Mouse (Mus musculus): Measurements from ENCODE around the gene OR5BS1P. TPM values are rescaled to one million over a fixed set of nuclear protein-coding genes. Genes with fewer than 3 reads are reported as not detected.
"Not testable (repeated sequence)": the region's sequence is repeated elsewhere in the genome, so short reads cannot be mapped to it uniquely, and the experiment has no call there.

OR5BS1P gene
- not detected for total RNA-seq (2021)
- long read RNA-seq, experiment 1: 0 reads
- long read RNA-seq, experiment 2: 0 reads

- DNase-seq (ENCODE audit: low spot score in 2 of 2): no peak
Observed at GRCm38 (mm10) chr15:98469596-98469995, at the start of gene OR5BS1P. TSS of gene OR5BS1P (plus strand) at chr15:98469896.

DNA sequence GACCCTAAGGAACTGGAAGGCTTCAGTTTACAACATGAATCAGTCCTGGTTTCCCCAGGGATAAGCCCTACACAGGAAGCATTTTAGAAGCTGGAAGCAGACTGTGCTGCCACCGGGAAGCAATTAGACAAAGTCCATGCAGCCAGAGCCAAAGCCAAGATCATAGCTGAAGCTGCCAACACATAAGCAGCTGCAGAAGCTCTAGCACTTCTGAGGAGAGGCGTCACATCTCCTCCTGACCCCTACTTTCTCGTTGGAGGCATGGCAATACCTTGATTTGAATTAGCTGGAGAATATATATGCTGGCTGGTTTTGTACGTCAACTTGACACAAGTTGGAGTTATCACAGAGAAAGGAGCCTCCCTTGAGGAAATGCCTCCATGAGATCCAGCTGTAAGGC, 48.8 kb upstream of the OR5BS1P start:
- no peak for DNase-seq (ENCODE audit: low spot score in 2 of 2)

GRCm38 (mm10) chr15:98424326-98424725, 45.4 kb upstream of the OR5BS1P start:
- no peak for DNase-seq (ENCODE audit: low spot score in 2 of 2)

DNA sequence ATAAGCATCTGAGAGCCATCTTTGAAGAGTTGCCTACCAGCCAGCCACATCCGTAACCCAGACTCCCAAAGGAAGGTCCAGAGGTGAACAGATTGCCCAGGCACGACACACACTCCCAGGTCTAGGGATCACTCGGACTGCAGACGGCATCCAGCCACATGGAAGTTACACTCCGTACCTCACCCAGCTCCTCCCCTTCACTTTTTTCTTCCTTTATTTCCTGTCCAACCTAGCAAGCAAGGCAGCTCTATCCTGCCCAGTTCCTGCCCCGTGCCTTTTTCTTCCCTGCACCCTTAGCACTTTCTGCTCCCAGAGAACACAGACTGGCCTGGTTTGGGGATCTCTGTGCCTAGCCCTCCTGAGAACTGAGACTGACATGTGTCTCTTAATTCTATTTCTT, 44.9 kb upstream of the OR5BS1P start:
- DNase-seq (ENCODE audit: low spot score in 2 of 2): no peak

DNA sequence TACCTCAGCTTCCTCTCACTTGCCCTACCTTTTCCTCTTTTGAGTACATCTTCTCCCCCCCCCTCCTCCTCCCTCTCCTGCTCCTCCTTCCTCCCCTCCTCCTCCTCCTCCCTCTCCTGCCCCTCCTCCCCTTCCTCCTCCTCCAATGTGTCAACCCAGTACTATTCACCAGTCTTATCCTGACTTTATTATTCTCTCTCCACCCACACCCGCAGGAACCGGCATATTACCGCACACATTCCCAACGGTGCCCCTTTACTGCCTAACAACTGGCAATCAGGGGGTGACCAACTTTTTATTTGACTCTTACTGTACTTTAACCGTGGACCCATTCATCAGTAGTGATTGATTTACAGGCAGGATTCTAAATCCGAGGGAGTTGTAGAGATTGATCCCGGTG, 44.5 kb upstream of the OR5BS1P start:
- no peak for DNase-seq (ENCODE audit: low spot score in 2 of 2)

- DNase-seq (ENCODE audit: low spot score in 2 of 2): not testable (repeated sequence)
Observed at GRCm38 (mm10) chr15:98430925-98431324, 38.8 kb upstream of the OR5BS1P start, which contains the start of gene Olfr282. TSS of gene Olfr282 (plus strand) at chr15:98431225.

DNA sequence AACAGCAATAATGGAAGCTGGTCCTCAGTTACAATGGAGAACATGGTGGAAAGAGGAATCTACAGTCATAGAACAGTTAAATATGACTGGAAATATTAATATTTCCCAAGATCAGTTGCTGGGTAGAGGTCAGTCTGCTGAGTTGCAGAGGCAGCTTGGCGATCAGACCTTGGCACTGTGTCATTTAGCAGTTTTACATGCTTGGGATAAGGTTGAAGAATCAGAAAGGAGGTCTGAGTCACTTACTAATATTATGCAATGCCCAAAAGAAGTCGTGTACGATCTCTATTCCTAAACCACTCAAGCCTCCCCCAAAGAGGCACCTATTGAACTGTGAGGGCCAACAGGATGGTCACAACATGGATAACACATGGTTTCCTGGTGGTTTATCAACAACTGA, 25.1 kb upstream of the OR5BS1P start:
- DNase-seq (ENCODE audit: low spot score in 2 of 2): no peak

DNA sequence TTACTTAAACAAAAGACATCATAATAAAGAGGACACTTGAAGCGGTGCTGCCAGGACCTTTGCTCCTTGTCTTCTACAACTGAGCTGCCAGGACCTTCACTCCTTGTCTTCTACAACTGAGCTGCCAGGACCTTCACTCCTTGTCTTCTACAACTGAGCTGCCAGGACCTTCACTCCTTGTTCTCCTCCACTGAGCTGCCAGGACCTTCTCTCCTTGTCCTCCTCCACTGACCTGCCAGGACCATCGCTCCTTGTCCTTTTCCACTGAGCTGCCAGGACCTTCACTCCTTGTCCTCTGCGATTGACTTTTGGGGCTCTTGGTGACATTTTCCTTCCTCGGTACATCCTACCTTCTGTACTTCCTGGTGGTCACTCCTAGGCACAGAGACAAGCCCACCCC, 21.2 kb upstream of the OR5BS1P start:
- DNase-seq (ENCODE audit: low spot score in 2 of 2): no peak

DNA sequence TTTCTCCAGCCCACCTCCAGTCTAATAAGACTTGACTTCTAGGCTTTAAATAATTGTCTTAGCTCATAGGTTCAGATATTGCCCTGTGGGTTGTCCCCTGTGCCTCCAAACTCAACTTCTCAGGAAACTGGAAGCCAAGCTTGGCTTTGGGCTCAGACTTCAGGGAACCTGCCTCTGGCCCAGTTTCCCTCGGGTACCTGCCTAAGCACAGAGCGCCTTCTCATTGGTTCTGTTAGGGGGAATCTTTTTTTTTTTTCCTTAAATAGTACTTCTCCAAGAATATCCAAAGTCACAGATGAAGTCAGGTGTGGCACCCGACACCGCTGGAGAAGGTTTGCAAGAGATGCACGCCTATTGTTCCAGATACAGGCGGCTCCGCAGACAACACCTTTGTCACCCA, 17.4 kb upstream of the OR5BS1P start, which contains the start of gene Olfr281:
Gene Olfr281 (plus strand): TSS at position 301 of the 400 bp plus-strand sequence.
- no peak for DNase-seq (ENCODE audit: low spot score in 2 of 2)

GRCm38 (mm10) chr15:98471539-98471938, 1.8 kb downstream of the OR5BS1P start:
- DNase-seq (ENCODE audit: low spot score in 2 of 2): no peak

DNA sequence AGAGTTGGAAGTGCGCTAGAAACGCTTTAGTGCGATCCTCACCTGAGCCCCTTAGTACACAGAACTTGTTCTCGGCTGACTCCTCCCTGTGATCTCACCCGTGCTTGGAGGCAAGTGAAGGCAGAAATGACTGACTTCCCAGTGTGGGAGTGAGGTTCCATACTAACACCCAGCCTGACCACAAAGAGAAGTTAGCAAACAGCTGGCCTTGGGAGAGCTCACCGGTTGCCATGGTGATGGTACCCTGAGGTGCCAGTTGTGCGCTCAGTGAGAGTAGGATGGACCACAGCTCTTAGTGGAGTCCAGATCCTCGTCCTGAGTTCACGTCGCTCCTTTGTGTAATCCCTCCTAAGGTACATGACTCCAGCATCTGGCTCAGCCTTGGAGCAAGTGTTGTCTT, 5.3 kb downstream of the OR5BS1P start:
- DNase-seq (ENCODE audit: low spot score in 2 of 2): no peak

- peak in 1 of 2 experiments; percentile 37 for DNase-seq (ENCODE audit: low spot score in 2 of 2)
Observed at GRCm38 (mm10) chr15:98475382-98475781, 5.7 kb downstream of the OR5BS1P start.

- DNase-seq (ENCODE audit: low spot score in 2 of 2): no peak
Observed at GRCm38 (mm10) chr15:98476281-98476680, 6.6 kb downstream of the OR5BS1P start.

GRCm38 (mm10) chr15:98479568-98480102, 9.9 kb downstream of the OR5BS1P start:
- DNase-seq (ENCODE audit: low spot score in 2 of 2): no peak

DNA sequence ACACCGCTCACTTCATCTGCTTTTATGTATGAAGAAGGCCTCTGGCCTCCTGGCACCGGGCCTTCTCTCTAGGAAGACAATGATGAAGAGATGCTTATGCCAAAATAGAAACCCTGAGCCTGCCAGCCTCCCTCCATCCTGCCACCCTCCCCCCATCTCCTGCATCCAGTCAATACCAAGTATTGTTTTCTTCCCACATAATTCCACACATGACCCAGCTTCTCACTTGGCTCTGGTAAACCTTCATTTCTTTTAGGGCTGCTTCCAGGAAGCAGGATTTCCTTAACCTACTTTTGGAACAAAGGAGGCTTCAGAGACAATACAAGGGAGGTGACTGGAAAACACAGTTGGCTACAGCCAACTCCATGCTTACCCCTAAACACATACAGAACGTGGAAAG, 13.0 kb downstream of the OR5BS1P start, which contains the start of gene Lalba:
Gene Lalba (minus strand): TSS at position 21 of the 400 bp plus-strand sequence.
- no peak for DNase-seq (ENCODE audit: low spot score in 2 of 2)

DNA sequence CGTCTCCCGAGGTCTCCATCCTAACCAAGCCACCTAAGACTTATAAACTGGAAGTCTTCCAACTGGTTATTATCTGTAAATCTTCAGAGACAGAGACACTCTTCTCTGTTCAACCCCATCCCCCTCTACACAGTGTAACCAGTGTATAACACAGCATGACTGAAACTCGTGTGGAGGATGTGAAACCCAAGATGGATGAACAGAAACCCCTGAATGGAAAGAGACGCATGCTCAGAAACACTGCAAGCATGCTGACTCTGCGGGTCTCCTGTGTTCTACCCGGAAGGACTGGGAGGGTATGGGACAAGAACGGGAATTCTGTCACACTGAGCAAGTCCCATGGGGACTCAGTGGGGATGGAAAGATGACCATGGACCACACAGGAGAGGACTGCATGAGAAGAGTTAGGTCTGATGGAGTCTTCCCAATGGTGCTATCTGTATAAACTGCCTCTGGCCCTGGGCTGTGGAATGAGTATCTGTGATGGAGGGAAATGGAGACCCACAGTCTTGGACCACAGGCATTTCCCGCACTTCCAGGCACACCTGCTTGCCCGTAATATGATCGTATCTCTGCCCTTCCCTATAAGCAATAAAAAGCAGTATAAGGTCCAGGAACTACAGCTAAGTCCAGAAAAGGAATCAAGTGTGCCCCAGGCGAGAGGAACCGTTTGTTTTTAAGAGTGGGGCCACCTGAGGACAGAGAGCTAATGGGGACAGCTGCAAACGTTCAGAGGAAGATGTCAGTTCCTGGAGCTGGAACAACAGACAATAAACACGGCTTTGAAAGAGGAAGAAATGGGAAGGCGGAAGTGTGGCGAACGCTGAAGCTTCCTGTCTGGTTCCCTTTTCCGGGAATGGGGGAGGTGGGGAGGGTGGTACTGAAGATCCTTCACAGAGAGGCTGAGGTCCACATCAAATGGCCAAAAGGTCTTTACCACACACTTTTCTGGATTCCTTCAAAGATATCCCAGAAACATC, 14.5 kb downstream of the OR5BS1P start:
- peak in 1 of 2 experiments; percentile 34 for DNase-seq (ENCODE audit: low spot score in 2 of 2)

GRCm38 (mm10) chr15:98486433-98487021, 16.8 kb downstream of the OR5BS1P start:
- DNase-seq (ENCODE audit: low spot score in 2 of 2): no peak

- DNase-seq (ENCODE audit: low spot score in 2 of 2): no peak
Observed at GRCm38 (mm10) chr15:98491332-98491731, 21.6 kb downstream of the OR5BS1P start.

- no peak for DNase-seq (ENCODE audit: low spot score in 2 of 2)
Observed at GRCm38 (mm10) chr15:98492102-98492501, 22.4 kb downstream of the OR5BS1P start, which contains the start of gene Olfr279. TSS of gene Olfr279 (plus strand) at chr15:98492402.

DNA sequence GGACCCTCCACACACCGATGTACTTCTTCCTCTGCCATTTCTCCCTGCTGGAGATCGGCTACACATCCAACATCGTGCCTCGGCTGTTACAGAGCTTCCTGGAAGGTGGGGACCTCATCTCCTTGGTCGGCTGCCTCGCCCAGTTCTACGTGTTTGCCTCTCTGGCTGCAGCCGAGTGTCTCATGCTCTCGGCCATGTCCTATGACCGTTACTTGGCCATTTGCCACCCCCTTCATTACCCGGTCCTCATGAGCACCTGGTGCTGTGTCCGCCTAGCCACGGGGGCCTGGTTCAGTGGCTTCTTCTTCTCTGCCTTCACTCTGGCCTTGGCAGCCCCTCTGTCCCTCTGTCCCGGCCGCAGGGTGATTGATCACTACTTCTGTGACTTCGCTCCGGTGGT, 27.9 kb downstream of the OR5BS1P start:
- DNase-seq (ENCODE audit: low spot score in 2 of 2): no peak

- no peak for DNase-seq (ENCODE audit: low spot score in 2 of 2)
Observed at GRCm38 (mm10) chr15:98503317-98503716, 33.6 kb downstream of the OR5BS1P start.

DNA sequence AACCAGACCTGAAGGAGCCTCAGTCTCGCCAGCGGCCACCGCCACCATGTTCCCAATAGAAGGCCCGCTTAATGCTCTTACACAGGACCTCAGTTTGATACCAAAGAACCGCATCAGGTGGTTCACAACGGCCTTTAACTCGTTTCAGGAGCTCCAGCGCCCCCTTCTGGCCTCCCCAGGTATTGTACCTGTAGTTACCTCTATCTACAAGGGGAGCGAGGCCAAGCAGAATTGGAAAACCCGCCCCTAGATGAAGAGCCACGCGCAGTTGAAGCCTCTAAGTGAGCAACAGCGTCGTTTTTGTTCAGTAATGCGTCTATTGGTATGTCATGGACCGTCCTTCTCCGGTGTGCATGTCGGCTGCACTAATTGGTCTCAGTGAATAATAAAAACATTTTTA, 34.8 kb downstream of the OR5BS1P start:
- DNase-seq (ENCODE audit: low spot score in 2 of 2): peak; percentile 59 to 75

Measured in gastrocnemius, postnatal 4 days (tissue).